Mouse (Mus musculus) liver, embryonic 14.5 days (tissue): ENCODE measurements at regions not wholly inside any gene's neighbourhood (a gene's known extent, or its start where the extent isn't known, plus 50 kb on each side); places are given as distances from the start of the nearest gene placed in this dataset.

Source experiments
- ATAC-seq: fragments of 200-750 bp; cut with Nextera tagmentation; 2 replicates; pipeline ENCODE4 v1.8.0; 2017; ENCODE audit warnings: moderate number of reproducible peaks, mild to moderate bottlenecking, moderate library complexity; ENCODE audit not compliant: insufficient read depth
- DNase-seq, 3 experiments: peaks; one replicate each; pipeline ENCODE4 v3.0.0-alpha.2; 2012 to 2013; ENCODE audit warnings: low read depth in 3 of 3, low spot score in 3 of 3
- H3K27ac ChIP-seq: fragments of 300-500 bp; sonication (generic); 2 replicates; pipeline ENCODE4 v1.5.1; 2014; ENCODE audit warnings: moderate library complexity, mild to moderate bottlenecking, control low read depth, inconsistent platforms
- H3K27me3 ChIP-seq: fragments of 300-500 bp; sonication (generic); 2 replicates; pipeline ENCODE4 v1.6.1; 2014; ENCODE audit warnings: mild to moderate bottlenecking, low read length, moderate library complexity; ENCODE audit not compliant: control insufficient read depth, insufficient read depth
- H3K36me3 ChIP-seq: fragments of 300-500 bp; sonication (generic); replicated peaks from 2 replicates; pipeline ENCODE4 v1.6.1; 2014; ENCODE audit warnings: low read depth; ENCODE audit not compliant: control insufficient read depth, insufficient read depth
- H3K4me1 ChIP-seq, 2 experiments: fragments of 200-500 bp in 1 of 2; fragments of 300-500 bp in 1 of 2; sonication (generic) in 1 of 2; replicated peaks; 2 replicates each; pipeline ENCODE4 v1.6.1; 2012 to 2014; ENCODE audit warnings: antibody characterized with exemption in 1 of 2, inconsistent platforms in 1 of 2, low read length in 1 of 2; ENCODE audit not compliant: control insufficient read depth in 2 of 2, insufficient read depth in 2 of 2
- H3K4me2 ChIP-seq: fragments of 300-500 bp; sonication (generic); 2 replicates; pipeline ENCODE4 v1.6.1; 2014; ENCODE audit warnings: low read depth, mild to moderate bottlenecking, control low read depth, moderate library complexity
- H3K4me3 ChIP-seq, 2 experiments: fragments of 200-500 bp in 1 of 2; fragments of 300-500 bp in 1 of 2; sonication (generic) in 1 of 2; 2 replicates each; pipeline ENCODE4 v1.5.1; 2012 to 2014; ENCODE audit warnings: low read depth in 2 of 2, low read length in 2 of 2, mild to moderate bottlenecking in 2 of 2, control low read depth in 1 of 2, inconsistent platforms in 1 of 2, moderate library complexity in 1 of 2; ENCODE audit not compliant: insufficient read depth in 1 of 2
- H3K9ac ChIP-seq: fragments of 300-500 bp; sonication (generic); replicated peaks from 2 replicates; pipeline ENCODE4 v1.6.1; 2014; ENCODE audit warnings: mild to moderate bottlenecking, control low read depth, moderate library complexity
- H3K9me3 ChIP-seq: fragments of 300-500 bp; sonication (generic); 2 replicates; pipeline ENCODE4 v1.6.1; 2016; ENCODE audit warnings: low read length, mixed read lengths; ENCODE audit not compliant: control insufficient read depth
- CTCF ChIP-seq: IDR thresholded peaks from 2 replicates; pipeline ENCODE4 v1.5.1; 2016; ENCODE audit warnings: antibody characterized with exemption, low read depth, control low read depth
- EP300 ChIP-seq: IDR thresholded peaks from 2 replicates; pipeline ENCODE4 v1.6.1; 2016; ENCODE audit warnings: antibody characterized with exemption, low read depth
- WGBS: fragments of 180-500 bp; shearing (Covaris S2); extraction: QIAGEN DNeasy Blood & Tissue Kit; methylation state at CpG from one replicate; pipeline ENCODE4 v1.1.7; 2014; ENCODE audit not compliant: insufficient replicate concordance; 5-methylcytosine and 5-hydroxymethylcytosine counted together

GRCm38 (mm10) chr1:92324091-92324950 lies 128.8 kb upstream of the Hdac4 start:
- no peak for TF ChIP-seq CTCF
- no peak for TF ChIP-seq EP300
- DNase-seq, result no peak

GRCm38 (mm10) chr1:92317131-92317530 lies 121.6 kb upstream of the Hdac4 start:
- no peaks in the 10 kb centered on the region for H3K9me3 ChIP-seq
- ATAC-seq (no peak), DNase-seq (no peak)
- no peak overlapping the region for H3K4me2 ChIP-seq
- no peak overlapping the region for H3K9ac ChIP-seq
- 49% methylated on average over 4 of the region's 4 CpGs for WGBS
- no peaks in the 10 kb centered on the region for H3K36me3 ChIP-seq
- no peaks in the 10 kb centered on the region for H3K27me3 ChIP-seq
- TF ChIP-seq EP300, result no peak
- TF ChIP-seq CTCF, result no peak
- H3K27ac ChIP-seq, result no peak overlapping the region
- 0 out of 4 replicates have a peak, but pooled peaks cover 0 to 2% of the 10 kb centered on the region in 2 experiments for H3K4me1 ChIP-seq
- H3K4me3 ChIP-seq, result no peak overlapping the region

More at GRCm38 (mm10) chr1:92324091-92324950, 128.8 kb upstream of the Hdac4 start:
- Histone ChIP-seq H3K4me3 (no peak overlapping the region), H3K36me3 (no peaks in the 10 kb centered on the region), H3K27me3 (no peaks in the 10 kb centered on the region), H3K27ac (no peak overlapping the region), H3K9me3 (no peaks in the 10 kb centered on the region), H3K4me1 (no peaks in the 10 kb centered on the region), H3K9ac (no peak overlapping the region), H3K4me2 (no peak overlapping the region)
- 62% methylated on average over 14 of the region's 14 CpGs for WGBS
- ATAC-seq, result no peak

- Histone ChIP-seq H3K9ac (no peak overlapping the region), H3K4me2 (no peak overlapping the region), H3K27ac (no peak overlapping the region), H3K4me1 (0 out of 4 replicates have a peak, but pooled peaks cover 0 to 2% of the 10 kb centered on the region in 2 experiments), H3K27me3 (no peaks in the 10 kb centered on the region), H3K9me3 (no peaks in the 10 kb centered on the region), H3K36me3 (no peaks in the 10 kb centered on the region), H3K4me3 (no peak overlapping the region)
- peak; percentile 52; the same call in 1 of the 2 replicates for ATAC-seq
- DNase-seq, result no peak
- WGBS, result 13% methylated on average over 10 of the region's 10 CpGs
- no peak for TF ChIP-seq EP300
- no peak for TF ChIP-seq CTCF
Observed at GRCm38 (mm10) chr1:92316191-92316723, 120.8 kb upstream of the Hdac4 start.

GRCm38 (mm10) chr1:92313001-92313597 lies 117.6 kb upstream of the Hdac4 start:
- Histone ChIP-seq H3K4me3 (no peak overlapping the region), H3K27ac (no peak overlapping the region), H3K27me3 (no peaks in the 10 kb centered on the region), H3K4me2 (no peak overlapping the region), H3K9me3 (no peaks in the 10 kb centered on the region), H3K4me1 (0 out of 4 replicates have a peak, but pooled peaks cover 0 to 2% of the 10 kb centered on the region in 2 experiments), H3K9ac (no peak overlapping the region), H3K36me3 (no peaks in the 10 kb centered on the region)
- 71% methylated on average over 16 of the region's 16 CpGs for WGBS
- DNase-seq (no peak), ATAC-seq (no peak)
- TF ChIP-seq CTCF (no peak), EP300 (no peak)

- TF ChIP-seq EP300, result no peak
- no peak for TF ChIP-seq CTCF
- WGBS, result 53% methylated on average over 2 of the region's 2 CpGs
- H3K4me1 ChIP-seq, result no peaks in the 10 kb centered on the region
- H3K4me2 ChIP-seq, result no peak overlapping the region
- no peaks in the 10 kb centered on the region for H3K9me3 ChIP-seq
- no peak overlapping the region for H3K9ac ChIP-seq
- DNase-seq (no peak), ATAC-seq (no peak)
- no peak overlapping the region for H3K4me3 ChIP-seq
- H3K36me3 ChIP-seq, result no peaks in the 10 kb centered on the region
- no peak overlapping the region for H3K27ac ChIP-seq
- no peaks in the 10 kb centered on the region for H3K27me3 ChIP-seq
Observed at GRCm38 (mm10) chr1:92309883-92310282, 114.4 kb upstream of the Hdac4 start.
